Mouse (Mus musculus) neural tube, embryonic 11.5 days (tissue): ENCODE measurements at regions not wholly inside any gene's neighbourhood (a gene's known extent, or its start where the extent isn't known, plus 50 kb on each side); places are given as distances from the start of the nearest gene placed in this dataset.

Experiments used
- ATAC-seq: fragments of 200-750 bp; cut with Nextera tagmentation; 2 replicates; pipeline ENCODE4 v1.8.0; 2017; ENCODE audit warnings: moderate number of reproducible peaks, mild to moderate bottlenecking, moderate TSS enrichment, moderate library complexity; ENCODE audit not compliant: insufficient read depth, low FRiP score, low TSS enrichment
- DNase-seq: peaks from one replicate; pipeline ENCODE4 v3.0.0-alpha.2; 2015; ENCODE audit warnings: low spot score
- H3K27ac ChIP-seq: fragments of 300-500 bp; sonication (generic); 2 replicates; pipeline ENCODE4 v1.5.1; 2014; ENCODE audit warnings: low read depth, mild to moderate bottlenecking, low read length
- H3K27me3 ChIP-seq: fragments of 300-500 bp; sonication (generic); 2 replicates; pipeline ENCODE4 v1.6.1; 2014; ENCODE audit warnings: mild to moderate bottlenecking, low read length, mixed read lengths; ENCODE audit not compliant: control insufficient read depth, insufficient read depth
- H3K36me3 ChIP-seq: fragments of 300-500 bp; sonication (generic); 2 replicates; pipeline ENCODE4 v1.6.1; 2014; ENCODE audit warnings: mild to moderate bottlenecking, low read length, moderate library complexity, mixed read lengths; ENCODE audit not compliant: control insufficient read depth, insufficient read depth
- H3K4me1 ChIP-seq: fragments of 300-500 bp; sonication (generic); 2 replicates; pipeline ENCODE4 v1.6.1; 2014; ENCODE audit warnings: low read length, mixed read lengths; ENCODE audit not compliant: control insufficient read depth, insufficient read depth
- H3K4me2 ChIP-seq: fragments of 300-500 bp; sonication (generic); 2 replicates; pipeline ENCODE4 v1.6.1; 2014; ENCODE audit warnings: low read depth, mild to moderate bottlenecking, moderate library complexity
- H3K4me3 ChIP-seq: fragments of 300-500 bp; sonication (generic); 2 replicates; pipeline ENCODE4 v1.5.1; 2014; ENCODE audit warnings: low read depth, low read length
- H3K9ac ChIP-seq: fragments of 300-500 bp; sonication (generic); 2 replicates; pipeline ENCODE4 v1.6.1; 2014; ENCODE audit warnings: mild to moderate bottlenecking, low read length
- H3K9me3 ChIP-seq: fragments of 300-500 bp; sonication (generic); 2 replicates; pipeline ENCODE4 v1.6.1; 2016; ENCODE audit warnings: low read length; ENCODE audit not compliant: control insufficient read depth
- WGBS: fragments of 180-500 bp; shearing (Covaris S2); extraction: QIAGEN DNeasy Blood & Tissue Kit; methylation state at CpG from one replicate; pipeline ENCODE4 v1.1.7; 2014; 5-methylcytosine and 5-hydroxymethylcytosine counted together

- H3K27ac ChIP-seq: no peak overlapping the region
- ATAC-seq: no peak
- 14% methylated on average over 6 of the region's 6 CpGs for WGBS
Observed at GRCm38 (mm10) chr4:105282681-105283462, 125.7 kb downstream of the Plpp3 start.

GRCm38 (mm10) chr4:105285431-105286013, 128.4 kb downstream of the Plpp3 start:
- DNase-seq (no peak), ATAC-seq (no peak)
- H3K9me3 ChIP-seq: no peaks in the 10 kb centered on the region
- H3K27ac ChIP-seq: no peak overlapping the region
- H3K4me2 ChIP-seq: no peak overlapping the region
- WGBS: 96% methylated on average over 5 of the region's 5 CpGs
- no peaks in the 10 kb centered on the region for H3K36me3 ChIP-seq
- no peak overlapping the region for H3K9ac ChIP-seq
- H3K4me3 ChIP-seq: no peak overlapping the region
- no peaks in the 10 kb centered on the region for H3K27me3 ChIP-seq
- peaks cover 16% of the 10 kb centered on the region for H3K4me1 ChIP-seq

More at GRCm38 (mm10) chr4:105282681-105283462, 125.7 kb downstream of the Plpp3 start:
- Histone ChIP-seq H3K27me3 (no peaks in the 10 kb centered on the region), H3K36me3 (no peaks in the 10 kb centered on the region), H3K4me2 (no peak overlapping the region), H3K4me3 (no peak overlapping the region), H3K4me1 (peaks cover 16% of the 10 kb centered on the region), H3K9me3 (no peaks in the 10 kb centered on the region), H3K9ac (no peak overlapping the region)
- no peak for DNase-seq

- ATAC-seq: no peak
- H3K4me2 ChIP-seq: no peak overlapping the region
- H3K4me1 ChIP-seq: peaks cover 19% of the 10 kb centered on the region
- no peak overlapping the region for H3K4me3 ChIP-seq
- H3K27ac ChIP-seq: no peak overlapping the region
- DNase-seq: peak; percentile 11
- no peaks in the 10 kb centered on the region for H3K9me3 ChIP-seq
- no peaks in the 10 kb centered on the region for H3K36me3 ChIP-seq
- 70% methylated on average over 6 of the region's 6 CpGs for WGBS
- no peak overlapping the region for H3K9ac ChIP-seq
- no peaks in the 10 kb centered on the region for H3K27me3 ChIP-seq
Observed at GRCm38 (mm10) chr4:105286299-105286698, 129.2 kb downstream of the Plpp3 start.

GRCm38 (mm10) chr4:105286809-105287208, 129.7 kb downstream of the Plpp3 start:
- Histone ChIP-seq H3K4me3 (no peak overlapping the region), H3K4me2 (no peak overlapping the region), H3K27ac (no peak overlapping the region), H3K27me3 (no peaks in the 10 kb centered on the region), H3K4me1 (peaks cover 17% of the 10 kb centered on the region), H3K36me3 (no peaks in the 10 kb centered on the region), H3K9me3 (no peaks in the 10 kb centered on the region), H3K9ac (no peak overlapping the region)
- DNase-seq: peak; percentile 8
- ATAC-seq: no peak
- WGBS: 85% methylated on average over 10 of the region's 10 CpGs

- Histone ChIP-seq H3K4me2 (no peak overlapping the region), H3K4me1 (peaks cover 13% of the 10 kb centered on the region), H3K27me3 (no peaks in the 10 kb centered on the region), H3K9me3 (no peaks in the 10 kb centered on the region), H3K9ac (no peak overlapping the region), H3K4me3 (no peak overlapping the region), H3K36me3 (no peaks in the 10 kb centered on the region), H3K27ac (no peak overlapping the region)
- ATAC-seq (no peak), DNase-seq (peak; percentile 8)
- WGBS: 68% methylated on average over 7 of the region's 7 CpGs
Observed at GRCm38 (mm10) chr4:105287419-105287818, 130.3 kb downstream of the Plpp3 start.

- Histone ChIP-seq H3K4me1 (peaks cover 7% of the 10 kb centered on the region), H3K9me3 (no peaks in the 10 kb centered on the region), H3K4me3 (no peak overlapping the region), H3K4me2 (no peak overlapping the region), H3K9ac (no peak overlapping the region), H3K36me3 (no peaks in the 10 kb centered on the region), H3K27me3 (no peaks in the 10 kb centered on the region), H3K27ac (no peak overlapping the region)
- 31% methylated on average over 4 of the region's 4 CpGs for WGBS
- ATAC-seq (no peak), DNase-seq (peak; percentile 6)
Observed at GRCm38 (mm10) chr4:105289635-105290034, 132.5 kb downstream of the Plpp3 start.

GRCm38 (mm10) chr4:105290847-105291475, 133.8 kb downstream of the Plpp3 start:
- 12% methylated on average over 11 of the region's 11 CpGs for WGBS

GRCm38 (mm10) chr4:105291503-105291902, 134.4 kb downstream of the Plpp3 start:
- H3K27ac ChIP-seq: no peak overlapping the region

More at GRCm38 (mm10) chr4:105290847-105291475, 133.8 kb downstream of the Plpp3 start:
- Histone ChIP-seq H3K9me3 (no peaks in the 10 kb centered on the region), H3K4me2 (no peak overlapping the region), H3K4me3 (no peak overlapping the region), H3K4me1 (peaks cover 7% of the 10 kb centered on the region), H3K27ac (no peak overlapping the region), H3K27me3 (no peaks in the 10 kb centered on the region), H3K9ac (no peak overlapping the region), H3K36me3 (no peaks in the 10 kb centered on the region)
- peak; percentile 15 for DNase-seq
- ATAC-seq: no peak

More at GRCm38 (mm10) chr4:105291503-105291902, 134.4 kb downstream of the Plpp3 start:
- Histone ChIP-seq H3K36me3 (no peaks in the 10 kb centered on the region), H3K4me3 (no peak overlapping the region), H3K4me1 (peaks cover 7% of the 10 kb centered on the region), H3K27me3 (no peaks in the 10 kb centered on the region), H3K9ac (no peak overlapping the region), H3K4me2 (no peak overlapping the region), H3K9me3 (no peaks in the 10 kb centered on the region)
- ATAC-seq: no peak
- peak; percentile 9 for DNase-seq
- 3% methylated on average over 1 of the region's 1 CpGs for WGBS
